In genomic region chr2:105230333-105230732, GRCm38 (mm10) we compare ENCODE assay signal across 8 mouse cellular contexts. TPM values are rescaled to one million over a fixed set of nuclear protein-coding genes. Genes with fewer than 3 reads are reported as not detected.
DNase-seq lines count a peak whose midpoint lies in the region; ATAC-seq and TF ChIP-seq lines count a peak whose summit lies in the region.

No protein-coding gene starts in this region.

- H3K4me2 ChIP-seq in heart, postnatal 0 days (ENCODE audit: low read depth, low read length), result no peak overlapping the region

- H3K27me3 ChIP-seq in heart, postnatal 0 days (ENCODE audit: control insufficient read depth, insufficient read depth, low read length), result no peaks in the 10 kb centered on the region

- H3K36me3 ChIP-seq in heart, postnatal 0 days (replicated peaks; ENCODE audit: control insufficient read depth, insufficient read depth, low read length), result no peaks in the 10 kb centered on the region

- TF ChIP-seq CTCF in heart, postnatal 0 days (IDR thresholded peaks at IDR 0.05; ENCODE audit: low read depth), result peak; percentile 81

- peaks cover 45% of the 10 kb centered on the region for H3K4me1 ChIP-seq in heart, postnatal 0 days (ENCODE audit: control insufficient read depth, insufficient read depth)

- ATAC-seq in heart, postnatal 0 days (ENCODE audit: insufficient read depth, low read depth), result no peak; the same call in 1 of the 2 replicates

- H3K4me3 ChIP-seq in heart, postnatal 0 days (ENCODE audit: low read depth, low read length), result no peak overlapping the region

- no peak overlapping the region for H3K9ac ChIP-seq in heart, postnatal 0 days (replicated peaks; ENCODE audit: low read depth, low read length)

- no peak for TF ChIP-seq EP300 in heart, postnatal 0 days (IDR thresholded peaks at IDR 0.05; ENCODE audit: low read depth)

- 0% methylated on average over 1 of the region's 1 CpGs for WGBS in heart, postnatal 0 days
- 0% methylated on average over 1 of the region's 1 CpGs for WGBS in large intestine, adult 2 months

- peak; percentile 75 for DNase-seq in heart, postnatal 0 days (ENCODE audit: low spot score)
- no peak for DNase-seq in heart, adult 9 months (ENCODE audit: low spot score in 2 of 2)
- peak; percentile 44 for DNase-seq in Muller cell, postnatal 12 days (ENCODE audit: inconsistent ontology term)
- peak; percentile 67 to 85 for DNase-seq in cerebellum, postnatal 25 days
- peak; percentile 71 for DNase-seq in gastrocnemius, postnatal 10 days
- peak; percentile 21 for DNase-seq in large intestine, adult 2 months (ENCODE audit: low read depth, low spot score)
- DNase-seq in lung, postnatal 36 days, result peak; percentile 61
- peak; percentile 36 for DNase-seq in right cerebral cortex, postnatal 25 days

- no peak overlapping the region for H3K27ac ChIP-seq in heart, postnatal 0 days (ENCODE audit: low read depth)

- no peaks in the 10 kb centered on the region for H3K9me3 ChIP-seq in heart, postnatal 0 days (replicated peaks; ENCODE audit: control insufficient read depth, low read length)

RNA-seq across cellular contexts. Expression of gene Them7, which starts 6.2 kb away (rescaled TPM):
- total RNA-seq in heart, postnatal 0 days (2014; rRNA removed; ENCODE audit: low replicate concordance), result 2.1 TPM in 1 of 2 replicates, not detected in the other
- 0.59 and 0.60 TPM in 2 replicates for polyA plus RNA-seq in heart, postnatal 0 days (2015; fragmentation: Nextera tagmentation; extraction: Ambion mirVana)
- total RNA-seq in gastrocnemius, postnatal 10 days (2021), result not detected
- 0.51 and 0.99 TPM in 2 replicates for polyA plus RNA-seq in large intestine, adult 2 months (2012; rRNA removed)

Comparison
In these comparisons a context has a peak if more than half of its experiments do, and no peak if none do; other contexts are left out.
1. DNase-seq: peak in heart, postnatal 0 days (single experiment), Muller cell, postnatal 12 days (single experiment), cerebellum, postnatal 25 days (2 of 2), gastrocnemius, postnatal 10 days (single experiment), large intestine, adult 2 months (single experiment), lung, postnatal 36 days (single experiment) and right cerebral cortex, postnatal 25 days (single experiment); none in heart, adult 9 months (0 of 2).